Mouse (Mus musculus) layer of hippocampus, adult 9-10 months (tissue): ENCODE results near the gene Add3.

Source experiments
- DNase-seq: peaks from one replicate; pipeline ENCODE4 v3.0.0; 2022; ENCODE audit warnings: low spot score

Gene Add3

GRCm38 (mm10) chr19:53130399-53131175 lies 9.7 kb upstream of the Add3 start:
- DNase-seq: no peak

GRCm38 (mm10) chr19:53132471-53132870 lies 7.8 kb upstream of the Add3 start:
- no peak for DNase-seq

GRCm38 (mm10) chr19:53136336-53137090 lies 3.7 kb upstream of the Add3 start:
- no peak for DNase-seq

GRCm38 (mm10) chr19:53137116-53137670 lies 3.0 kb upstream of the Add3 start:
- DNase-seq: no peak

GRCm38 (mm10) chr19:53140804-53141250 lies 584 bp downstream of the Add3 start:
- DNase-seq: peak; percentile 30

- DNase-seq: peak; percentile 32
These were observed 1.2 kb downstream of the Add3 start for GRCm38 (mm10) chr19:53141251-53142072.

GRCm38 (mm10) chr19:53142190-53143107 lies 2.2 kb downstream of the Add3 start:
- DNase-seq: peak; percentile 99

- no peak for DNase-seq
These were observed 3.1 kb downstream of the Add3 start for GRCm38 (mm10) chr19:53143108-53143971.

- DNase-seq: no peak
These were observed 4.8 kb downstream of the Add3 start for GRCm38 (mm10) chr19:53145075-53145474.

GRCm38 (mm10) chr19:53149381-53149780 lies 9.1 kb downstream of the Add3 start:
- DNase-seq: no peak

GRCm38 (mm10) chr19:53152451-53152850 lies 12.2 kb downstream of the Add3 start:
- no peak for DNase-seq

GRCm38 (mm10) chr19:53153096-53153495 lies 12.9 kb downstream of the Add3 start:
- DNase-seq: no peak

GRCm38 (mm10) chr19:53154156-53154555 lies 13.9 kb downstream of the Add3 start:
- DNase-seq: no peak

GRCm38 (mm10) chr19:53156361-53156760 lies 16.1 kb downstream of the Add3 start:
- no peak for DNase-seq

GRCm38 (mm10) chr19:53157176-53157575 lies 16.9 kb downstream of the Add3 start:
- DNase-seq: no peak

- no peak for DNase-seq
These were observed 19.1 kb downstream of the Add3 start for GRCm38 (mm10) chr19:53159351-53159750.

- DNase-seq: no peak
These were observed 22.7 kb downstream of the Add3 start for GRCm38 (mm10) chr19:53162927-53163326.

- no peak for DNase-seq
These were observed 24.4 kb downstream of the Add3 start for GRCm38 (mm10) chr19:53164645-53165044.

- peak; percentile 65 for DNase-seq
These were observed 25.3 kb downstream of the Add3 start for GRCm38 (mm10) chr19:53165305-53166240.
